Mouse (Mus musculus) neutrophil, adult 65 days (primary cell): ENCODE measurements around the gene Gm14085. TPM values are rescaled to one million over a fixed set of nuclear protein-coding genes. Genes with fewer than 3 reads are reported as not detected.

Experiments used
- total RNA-seq: library from RNA; stranded (reverse); gene quantifications from 2 replicates; pipeline ENCODE4 v1.2.4, GENCODE M21; 2023

Gene Gm14085
- 3.9 and 4.2 TPM in 2 replicates for total RNA-seq

GRCm38 (mm10) chr2:122484641-122485040 lies at the start of gene Gm14085:
Gene Gm14085 (plus strand): TSS chr2:122484941.

Other genes with a start within 250 kb of the Gm14085 start
- gene Duox2, start 186.5 kb upstream of the Gm14085 start, total RNA-seq: not detected in 2 replicates
- not detected in 2 replicates for gene Duoxa2, start 186.0 kb upstream of the Gm14085 start, total RNA-seq
- gene Duoxa1, start 171.2 kb upstream of the Gm14085 start, total RNA-seq: not detected in 2 replicates
- not detected in 2 replicates for gene Duox1, start 169.3 kb upstream of the Gm14085 start, total RNA-seq
- gene Shf, start 115.8 kb upstream of the Gm14085 start, total RNA-seq: 0.43 and 0.88 TPM in 2 replicates
- gene Slc28a2, start 58.5 kb upstream of the Gm14085 start, total RNA-seq: 40.3 and 42.5 TPM in 2 replicates
- gene Gatm, start 126.4 kb downstream of the Gm14085 start, total RNA-seq: 25.4 and 25.9 TPM in 2 replicates
- gene AA467197, start 152.0 kb downstream of the Gm14085 start, total RNA-seq: 222 and 238 TPM in 2 replicates
- gene Slc30a4, start 217.7 kb downstream of the Gm14085 start, total RNA-seq: 0.22 and 0.77 TPM in 2 replicates